Mouse (Mus musculus): ENCODE data around the gene Fance. TPM values are rescaled to one million over a fixed set of nuclear protein-coding genes. Genes with fewer than 3 reads are reported as not detected.
"Not testable (repeated sequence)": the region's sequence is repeated elsewhere in the genome, so short reads cannot be mapped to it uniquely, and the experiment has no call there.

The Fance gene
- total RNA-seq, 2 experiments from 2014 or later, result 38.6 to 49.3 TPM

GRCm38 (mm10) chr17:28323786-28324185 is 10.5 kb downstream of the Fance start:
- DNase-seq (ENCODE audit: low spot score in 2 of 2), result no peak

GRCm38 (mm10) chr17:28324416-28324815 is 11.1 kb downstream of the Fance start:
- DNase-seq (ENCODE audit: low spot score in 2 of 2), result not testable (repeated sequence)

- no peak for DNase-seq (ENCODE audit: low spot score in 2 of 2)
These were observed 12.4 kb downstream of the Fance start for GRCm38 (mm10) chr17:28325751-28326150.

GRCm38 (mm10) chr17:28326951-28327350 is 13.6 kb downstream of the Fance start:
- DNase-seq (ENCODE audit: low spot score in 2 of 2), result no peak

GRCm38 (mm10) chr17:28327673-28328325 is 14.5 kb downstream of the Fance start:
- no peak for DNase-seq (ENCODE audit: low spot score in 2 of 2)

- peak; percentile 90 to 99 for DNase-seq (ENCODE audit: low spot score in 2 of 2)
These were observed 15.1 kb downstream of the Fance start, which contains the start of gene Rpl10a for GRCm38 (mm10) chr17:28328366-28328928. Gene Rpl10a, plus strand, starts transcription at chr17:28328471.

- peak in 1 of 2 experiments; percentile 35 for DNase-seq (ENCODE audit: low spot score in 2 of 2)
These were observed 15.6 kb downstream of the Fance start for GRCm38 (mm10) chr17:28328946-28329345.

GRCm38 (mm10) chr17:28329503-28330231 is 16.3 kb downstream of the Fance start:
- no peak for DNase-seq (ENCODE audit: low spot score in 2 of 2)

GRCm38 (mm10) chr17:28330232-28330546 is 16.9 kb downstream of the Fance start:
- no peak for DNase-seq (ENCODE audit: low spot score in 2 of 2)

- DNase-seq (ENCODE audit: low spot score in 2 of 2), result not testable (repeated sequence)
These were observed 17.3 kb downstream of the Fance start for GRCm38 (mm10) chr17:28330590-28330989.

GRCm38 (mm10) chr17:28331241-28332112 is 18.2 kb downstream of the Fance start:
- DNase-seq (ENCODE audit: low spot score in 2 of 2), result no peak

- no peak for DNase-seq (ENCODE audit: low spot score in 2 of 2)
These were observed 19.0 kb downstream of the Fance start for GRCm38 (mm10) chr17:28332113-28332914.

GRCm38 (mm10) chr17:28332915-28333546 is 19.7 kb downstream of the Fance start:
- DNase-seq (ENCODE audit: low spot score in 2 of 2), result no peak

GRCm38 (mm10) chr17:28335267-28335666 is 21.9 kb downstream of the Fance start:
- DNase-seq (ENCODE audit: low spot score in 2 of 2), result no peak

- DNase-seq (ENCODE audit: low spot score in 2 of 2), result no peak
These were observed 24.2 kb downstream of the Fance start for GRCm38 (mm10) chr17:28337547-28337946.

- no peak for DNase-seq (ENCODE audit: low spot score in 2 of 2)
These were observed 27.3 kb downstream of the Fance start for GRCm38 (mm10) chr17:28340578-28340977.

- DNase-seq (ENCODE audit: low spot score in 2 of 2), result peak; percentile 53 to 59
These were observed 27.8 kb downstream of the Fance start for GRCm38 (mm10) chr17:28341091-28341490.

GRCm38 (mm10) chr17:28344050-28344607 is 30.8 kb downstream of the Fance start:
- no peak for DNase-seq (ENCODE audit: low spot score in 2 of 2)

- no peak for DNase-seq (ENCODE audit: low spot score in 2 of 2)
These were observed 31.4 kb downstream of the Fance start for GRCm38 (mm10) chr17:28344670-28345069.

- DNase-seq (ENCODE audit: low spot score in 2 of 2), result no peak
These were observed 32.0 kb downstream of the Fance start for GRCm38 (mm10) chr17:28345271-28345721.

All from adrenal gland, postnatal 4 days (tissue).